Mouse (Mus musculus) c-Kit-positive CD71-positive TER-119-positive erythroid progenitor cells, embryonic 14.5 days (primary cell): ENCODE measurements around the gene Tecta.

Experiments
- DNase-seq: peaks from one replicate; pipeline ENCODE4 v3.0.0-alpha.2; 2013; ENCODE audit warnings: low spot score

Gene Tecta

GRCm38 (mm10) chr9:42320616-42321015, 79.1 kb downstream of the Tecta start:
- DNase-seq = no peak

- no peak for DNase-seq
Measured at GRCm38 (mm10) chr9:42318455-42318987, 81.2 kb downstream of the Tecta start.

- DNase-seq = no peak
Measured at GRCm38 (mm10) chr9:42317337-42317736, 82.4 kb downstream of the Tecta start.

- DNase-seq = no peak
Measured at GRCm38 (mm10) chr9:42315816-42316215, 83.9 kb downstream of the Tecta start.

- peak; percentile 18 for DNase-seq
Measured at GRCm38 (mm10) chr9:42314959-42315358, 84.8 kb downstream of the Tecta start.

- DNase-seq = no peak
Measured at GRCm38 (mm10) chr9:42314388-42314787, 85.3 kb downstream of the Tecta start.

GRCm38 (mm10) chr9:42313872-42314271, 85.9 kb downstream of the Tecta start:
- no peak for DNase-seq

GRCm38 (mm10) chr9:42311311-42311710, 88.4 kb downstream of the Tecta start:
- DNase-seq = no peak

GRCm38 (mm10) chr9:42303894-42304293, 95.8 kb downstream of the Tecta start:
- DNase-seq = no peak

GRCm38 (mm10) chr9:42301082-42301633, 98.6 kb downstream of the Tecta start:
- no peak for DNase-seq

- DNase-seq = no peak
Measured at GRCm38 (mm10) chr9:42296297-42296922, 103.3 kb downstream of the Tecta start.

GRCm38 (mm10) chr9:42294131-42294530, 105.6 kb downstream of the Tecta start:
- no peak for DNase-seq

GRCm38 (mm10) chr9:42293596-42293995, 106.1 kb downstream of the Tecta start:
- DNase-seq = no peak

GRCm38 (mm10) chr9:42293051-42293450, 106.7 kb downstream of the Tecta start:
- no peak for DNase-seq

- DNase-seq = no peak
Measured at GRCm38 (mm10) chr9:42279676-42280075, 120.1 kb downstream of the Tecta start.
